Mouse (Mus musculus) ovary, postnatal 14 days (tissue): ENCODE measurements around the gene Uap1l1.

ENCODE experiments used
- DNase-seq: peaks from one replicate; pipeline ENCODE4 v3.0.0; 2022; ENCODE audit warnings: low spot score

Uap1l1 gene

GRCm38 (mm10) chr2:25371764-25372643 lies 6.5 kb upstream of the Uap1l1 start, which contains the start of gene Sapcd2:
Sapcd2 (plus strand) TSS chr2:25372321.
- DNase-seq, result peak; percentile 65

- no peak for DNase-seq
These were observed 4.5 kb upstream of the Uap1l1 start for GRCm38 (mm10) chr2:25369996-25370395.

- DNase-seq, result no peak
These were observed 756 bp downstream of the Uap1l1 start for GRCm38 (mm10) chr2:25364761-25365090.

- no peak for DNase-seq
These were observed 1.2 kb downstream of the Uap1l1 start for GRCm38 (mm10) chr2:25364313-25364712.

GRCm38 (mm10) chr2:25363478-25364178 lies 1.9 kb downstream of the Uap1l1 start:
- no peak for DNase-seq

GRCm38 (mm10) chr2:25359848-25360247 lies 5.6 kb downstream of the Uap1l1 start:
- DNase-seq, result no peak

GRCm38 (mm10) chr2:25356208-25357079 lies 9.0 kb downstream of the Uap1l1 start, which contains the start of gene Dpp7:
Dpp7 (minus strand) TSS chr2:25356359.
- peak; percentile 70 for DNase-seq

- DNase-seq, result no peak
These were observed 9.9 kb downstream of the Uap1l1 start for GRCm38 (mm10) chr2:25355419-25356066.

- no peak for DNase-seq
These were observed 11.3 kb downstream of the Uap1l1 start for GRCm38 (mm10) chr2:25354211-25354610.

GRCm38 (mm10) chr2:25350701-25351100 lies 14.8 kb downstream of the Uap1l1 start:
- no peak for DNase-seq

- DNase-seq, result no peak
These were observed 16.0 kb downstream of the Uap1l1 start for GRCm38 (mm10) chr2:25349499-25349898.

GRCm38 (mm10) chr2:25348162-25348561 lies 17.3 kb downstream of the Uap1l1 start:
- no peak for DNase-seq

GRCm38 (mm10) chr2:25338303-25338702 lies 27.2 kb downstream of the Uap1l1 start:
- no peak for DNase-seq

- no peak for DNase-seq
These were observed 31.9 kb downstream of the Uap1l1 start for GRCm38 (mm10) chr2:25333569-25333968.

- DNase-seq, result peak; percentile 99
These were observed 33.0 kb downstream of the Uap1l1 start, which contains the start of gene Man1b1 for GRCm38 (mm10) chr2:25332286-25333160. Man1b1 (plus strand) TSS chr2:25332338.

GRCm38 (mm10) chr2:25331470-25331869 lies 34.0 kb downstream of the Uap1l1 start:
- no peak for DNase-seq

- DNase-seq, result no peak
These were observed 37.0 kb downstream of the Uap1l1 start for GRCm38 (mm10) chr2:25328440-25328839.

GRCm38 (mm10) chr2:25326036-25326435 lies 39.4 kb downstream of the Uap1l1 start:
- DNase-seq, result no peak

GRCm38 (mm10) chr2:25320084-25320483 lies 45.4 kb downstream of the Uap1l1 start:
- no peak for DNase-seq

- peak; percentile 63 for DNase-seq
These were observed 46.3 kb downstream of the Uap1l1 start, which contains the start of gene Grin1 for GRCm38 (mm10) chr2:25318971-25319773. Grin1 (minus strand) TSS chr2:25319187.
